In genomic region chr10:40720883-40721282, GRCm38 (mm10) we compare ENCODE assay signal across 23 mouse cellular contexts. TPM values are rescaled to one million over a fixed set of nuclear protein-coding genes. Genes with fewer than 3 reads are reported as not detected.
DNase-seq lines count a peak whose midpoint lies in the region; ATAC-seq lines count a peak whose summit lies in the region.
"Had no signal": no experiment of that assay in that cellular context is flagged by ENCODE, and none has a peak within 500 bp of the region (broad histone marks: within the 10 kb centered on the region; RNA-seq: fewer than 3 reads in every experiment).

No protein-coding gene starts in this region.

- ATAC-seq in intestine, embryonic 14.5 days (replicated peaks; ENCODE audit: low FRiP score, low TSS enrichment, low read depth): no peak
- ATAC-seq in intestine, embryonic 16.5 days: no peak
- no peak for ATAC-seq in midbrain, embryonic 14.5 days (ENCODE audit: low FRiP score, low TSS enrichment)
- ATAC-seq in midbrain, embryonic 11.5 days (ENCODE audit: low FRiP score): no peak
- ATAC-seq in limb, embryonic 11.5 days (ENCODE audit: insufficient number of reproducible peaks, low FRiP score, low TSS enrichment, low read depth): no peak
- ATAC-seq: forebrain, postnatal 0 days; hindbrain, postnatal 0 days had no signal

- H3K4me3 ChIP-seq in intestine, embryonic 14.5 days (ENCODE audit: low read depth, low read length): no peak overlapping the region
- no peak overlapping the region for H3K4me3 ChIP-seq in intestine, embryonic 16.5 days (ENCODE audit: low read length)
- no peak overlapping the region for H3K4me3 ChIP-seq in midbrain, embryonic 14.5 days (replicated peaks; ENCODE audit: low read depth, low read length)
- H3K4me3 ChIP-seq in midbrain, embryonic 11.5 days (ENCODE audit: low read depth, low read length): no peak overlapping the region
- H3K4me3 ChIP-seq in limb, embryonic 11.5 days (ENCODE audit: low read depth, low read length): no peak overlapping the region
- H3K4me3 ChIP-seq: kidney, embryonic 15.5 days; midbrain, embryonic 12.5 days; neural tube, embryonic 12.5 days had no signal

- H3K27ac ChIP-seq in intestine, embryonic 14.5 days (ENCODE audit: low read depth): no peak overlapping the region
- no peak overlapping the region for H3K27ac ChIP-seq in intestine, embryonic 16.5 days (ENCODE audit: low read length)
- H3K27ac ChIP-seq in midbrain, embryonic 14.5 days (replicated peaks; ENCODE audit: low read depth, low read length): 0 out of 2 replicates have a peak overlapping the region, but pooled peaks have one; percentile 20
- no peak overlapping the region for H3K27ac ChIP-seq in midbrain, embryonic 11.5 days (ENCODE audit: low read depth, low read length)
- H3K27ac ChIP-seq in limb, embryonic 11.5 days (replicated peaks; ENCODE audit: low read depth, low read length): no peak overlapping the region
- H3K27ac ChIP-seq: hindbrain, postnatal 0 days; kidney, embryonic 15.5 days; midbrain, embryonic 12.5 days; neural tube, embryonic 12.5 days had no signal

- WGBS in intestine, embryonic 14.5 days: 50% methylated on average over 5 of the region's 5 CpGs
- 66% methylated on average over 5 of the region's 5 CpGs for WGBS in intestine, embryonic 16.5 days
- 83% methylated on average over 5 of the region's 5 CpGs for WGBS in midbrain, embryonic 14.5 days
- 83% methylated on average over 5 of the region's 5 CpGs for WGBS in midbrain, embryonic 11.5 days
- WGBS in limb, embryonic 11.5 days: 25% methylated on average over 5 of the region's 5 CpGs

- no peak overlapping the region for H3K9ac ChIP-seq in intestine, embryonic 14.5 days (ENCODE audit: low read length)
- no peak overlapping the region for H3K9ac ChIP-seq in intestine, embryonic 16.5 days (ENCODE audit: low read depth, low read length)
- no peak overlapping the region for H3K9ac ChIP-seq in midbrain, embryonic 14.5 days (replicated peaks; ENCODE audit: low read length)
- no peak overlapping the region for H3K9ac ChIP-seq in midbrain, embryonic 11.5 days (ENCODE audit: low read length)
- H3K9ac ChIP-seq in limb, embryonic 11.5 days (ENCODE audit: low read length): no peak overlapping the region
- H3K9ac ChIP-seq: forebrain, postnatal 0 days; kidney, embryonic 15.5 days; midbrain, embryonic 12.5 days; neural tube, embryonic 12.5 days had no signal

- no peak overlapping the region for H3K4me2 ChIP-seq in intestine, embryonic 14.5 days (ENCODE audit: low read length)
- no peak overlapping the region for H3K4me2 ChIP-seq in intestine, embryonic 16.5 days (ENCODE audit: low read depth, low read length)
- no peak overlapping the region for H3K4me2 ChIP-seq in midbrain, embryonic 14.5 days (ENCODE audit: low read length)
- H3K4me2 ChIP-seq in midbrain, embryonic 11.5 days: no peak overlapping the region
- no peak overlapping the region for H3K4me2 ChIP-seq in limb, embryonic 11.5 days (ENCODE audit: low read depth, severe bottlenecking)
- H3K4me2 ChIP-seq: heart, embryonic 11.5 days; kidney, embryonic 15.5 days; liver, embryonic 11.5 days; midbrain, embryonic 12.5 days; neural tube, embryonic 12.5 days had no signal

- peak; percentile 34 for DNase-seq in intestine, embryonic 14.5 days (ENCODE audit: low spot score)
- no peak for DNase-seq in midbrain, embryonic 14.5 days
- DNase-seq in midbrain, embryonic 11.5 days (ENCODE audit: low spot score, missing footprints): no peak
- DNase-seq in limb, embryonic 11.5 days (ENCODE audit: low spot score): peak; percentile 25
- no peak for DNase-seq in frontal cortex, adult 2 months (ENCODE audit: extremely low spot score in 1 of 2, low spot score in 1 of 2)
- DNase-seq in urinary bladder, postnatal 10 days (ENCODE audit: low spot score): no peak
- DNase-seq: adrenal gland, adult 2 months; cerebellum, adult 11-12 months; cerebellum, postnatal 10 days; embryo, embryonic 11 days; forebrain, postnatal 0 days; gastrocnemius, postnatal 36 days; kidney, adult 11 months; lung, adult 2 months; lung, postnatal 14 days; thymus, postnatal 14 days had no signal

- no peaks in the 10 kb centered on the region for H3K9me3 ChIP-seq in intestine, embryonic 14.5 days (ENCODE audit: control insufficient read depth, low read length)
- no peaks in the 10 kb centered on the region for H3K9me3 ChIP-seq in intestine, embryonic 16.5 days (ENCODE audit: control insufficient read depth, low read length)
- H3K9me3 ChIP-seq in midbrain, embryonic 14.5 days (ENCODE audit: control insufficient read depth, low read length): no peaks in the 10 kb centered on the region
- no peaks in the 10 kb centered on the region for H3K9me3 ChIP-seq in midbrain, embryonic 11.5 days (ENCODE audit: control insufficient read depth, low read length)
- H3K9me3 ChIP-seq in limb, embryonic 11.5 days (ENCODE audit: control insufficient read depth, low read length): no peaks in the 10 kb centered on the region
- H3K9me3 ChIP-seq: kidney, embryonic 15.5 days; midbrain, embryonic 12.5 days; neural tube, embryonic 12.5 days had no signal

- H3K4me1 ChIP-seq in intestine, embryonic 14.5 days (replicated peaks; ENCODE audit: control insufficient read depth, insufficient read depth, low read length): peaks cover 25% of the 10 kb centered on the region
- peaks cover 7% of the 10 kb centered on the region; the same call in 1 of the 2 replicates for H3K4me1 ChIP-seq in intestine, embryonic 16.5 days (ENCODE audit: control insufficient read depth, insufficient read depth, low read length)
- peaks cover 7% of the 10 kb centered on the region for H3K4me1 ChIP-seq in midbrain, embryonic 14.5 days (ENCODE audit: control insufficient read depth, insufficient read depth, low read length)
- H3K4me1 ChIP-seq in midbrain, embryonic 11.5 days (ENCODE audit: control insufficient read depth, insufficient read depth, low read length): peaks cover 14% of the 10 kb centered on the region
- peaks cover 14% of the 10 kb centered on the region; the same call in 1 of the 2 replicates for H3K4me1 ChIP-seq in limb, embryonic 11.5 days (ENCODE audit: control insufficient read depth, insufficient read depth, low read length)

- H3K36me3 ChIP-seq in intestine, embryonic 14.5 days (ENCODE audit: control insufficient read depth, insufficient read depth, low read length): no peaks in the 10 kb centered on the region
- H3K36me3 ChIP-seq in intestine, embryonic 16.5 days (ENCODE audit: control insufficient read depth, insufficient read depth, low read length): no peaks in the 10 kb centered on the region
- no peaks in the 10 kb centered on the region for H3K36me3 ChIP-seq in midbrain, embryonic 14.5 days (ENCODE audit: control insufficient read depth, insufficient read depth, low read length)
- no peaks in the 10 kb centered on the region for H3K36me3 ChIP-seq in midbrain, embryonic 11.5 days (ENCODE audit: control insufficient read depth, insufficient read depth, low read length)
- no peaks in the 10 kb centered on the region for H3K36me3 ChIP-seq in limb, embryonic 11.5 days (ENCODE audit: control insufficient read depth, insufficient read depth, low read length)
- H3K36me3 ChIP-seq: kidney, embryonic 15.5 days; midbrain, embryonic 12.5 days; neural tube, embryonic 12.5 days had no signal

- H3K27me3 ChIP-seq in intestine, embryonic 14.5 days (replicated peaks; ENCODE audit: control insufficient read depth, insufficient read depth, low read length): no peaks in the 10 kb centered on the region
- H3K27me3 ChIP-seq in intestine, embryonic 16.5 days (replicated peaks; ENCODE audit: control insufficient read depth, insufficient read depth, low read length): no peaks in the 10 kb centered on the region
- no peaks in the 10 kb centered on the region for H3K27me3 ChIP-seq in midbrain, embryonic 14.5 days (ENCODE audit: control insufficient read depth, insufficient read depth, low read length)
- H3K27me3 ChIP-seq in midbrain, embryonic 11.5 days (ENCODE audit: control insufficient read depth, insufficient read depth, low read length): no peaks in the 10 kb centered on the region
- no peaks in the 10 kb centered on the region for H3K27me3 ChIP-seq in limb, embryonic 11.5 days (ENCODE audit: control insufficient read depth, insufficient read depth, low read length)
- H3K27me3 ChIP-seq: kidney, embryonic 15.5 days; midbrain, embryonic 12.5 days; neural tube, embryonic 12.5 days had no signal

RNA-seq across cellular contexts. Expression of gene Mettl24, which starts 37.8 kb away (rescaled TPM):
- 4.2 and 4.5 TPM in 2 replicates for polyA plus RNA-seq in intestine, embryonic 14.5 days (2014; fragmentation: Nextera tagmentation; extraction: Ambion mirVana)
- 3.0 and 3.2 TPM in 2 replicates for polyA plus RNA-seq in intestine, embryonic 16.5 days (2015; fragmentation: Nextera tagmentation; extraction: Ambion mirVana)
- 0.41 and 0.57 TPM in 2 replicates for polyA plus RNA-seq in midbrain, embryonic 14.5 days (2014; fragmentation: Nextera tagmentation; extraction: Ambion mirVana)
- polyA plus RNA-seq in midbrain, embryonic 11.5 days (2014; fragmentation: Nextera tagmentation; extraction: Ambion mirVana): 0.53 and 0.65 TPM in 2 replicates
- 1.2 and 1.3 TPM in 2 replicates for polyA plus RNA-seq in limb, embryonic 11.5 days (2014; fragmentation: Nextera tagmentation; extraction: Ambion mirVana)
- polyA plus RNA-seq in frontal cortex, adult 2 months (2012; rRNA removed): 1.1 and 1.2 TPM in 2 replicates

Comparison
In these comparisons a context has a peak if more than half of its experiments do, and no peak if none do; other contexts are left out.
1. DNase-seq: peak in intestine, embryonic 14.5 days (single experiment) and limb, embryonic 11.5 days (single experiment); none in midbrain, embryonic 14.5 days (single experiment), midbrain, embryonic 11.5 days (single experiment), frontal cortex, adult 2 months (0 of 2) and urinary bladder, postnatal 10 days (single experiment).